Mouse (Mus musculus) ES-E14 (cell line): ENCODE results near the gene Mrpl48.

Experiments used
- CHD2 ChIP-seq: IDR thresholded peaks from 2 replicates; pipeline ENCODE4 v1.6.1; 2014; ENCODE audit warnings: mild to moderate bottlenecking, low read depth, low read length, inconsistent platforms
- HCFC1 ChIP-seq: IDR thresholded peaks from 2 replicates; pipeline ENCODE4 v1.6.1; 2012; ENCODE audit warnings: low read length, inconsistent platforms, borderline replicate concordance; ENCODE audit not compliant: insufficient read depth
- MAFK ChIP-seq: IDR thresholded peaks from 2 replicates; pipeline ENCODE4 v1.6.1; 2014; ENCODE audit warnings: mild to moderate bottlenecking, low read depth, low read length, inconsistent platforms; ENCODE audit not compliant: insufficient read depth
- ZNF384 ChIP-seq: IDR thresholded peaks from 2 replicates; pipeline ENCODE4 v1.6.1; 2012; ENCODE audit warnings: low read depth, low read length, inconsistent platforms

GRCm38 (mm10) chr7:100497402-100497801 lies 110.7 kb downstream of the Mrpl48 start:
- TF ChIP-seq CHD2: no peak
- no peak for TF ChIP-seq MAFK
- no peak for TF ChIP-seq ZNF384
- TF ChIP-seq HCFC1: no peak
